Mouse (Mus musculus): Measurements from ENCODE around the gene Disp2.

GRCm38 (mm10) chr2:118841186-118841585 is 61.7 kb downstream of the Disp2 start:
- TF ChIP-seq POLR2A (IDR thresholded peaks at IDR 0.05; ENCODE audit: control insufficient read depth, extremely low read depth, insufficient read depth, low read length, poor library complexity): no peak
- TF ChIP-seq CTCF (IDR thresholded peaks at IDR 0.05; ENCODE audit: borderline replicate concordance, control insufficient read depth, extremely low read depth, insufficient read depth, low read length, poor library complexity): no peak
